Mouse (Mus musculus): ENCODE measurements around the gene Tpx2.

- TF ChIP-seq GATA1 (IDR thresholded peaks at IDR 0.05; ENCODE audit: borderline replicate concordance, low read length): no peak
- no peak for TF ChIP-seq FLI1 (IDR thresholded peaks at IDR 0.05; ENCODE audit: low read length)
Observed at GRCm38 (mm10) chr2:152815879-152816656, 31.7 kb upstream of the Tpx2 start.

Measured in megakaryocyte, embryonic 14.5 days (primary cell).